Mouse (Mus musculus) adrenal gland, adult (tissue): ENCODE results near the gene Olfr798.

ENCODE experiments used
- DNase-seq, 2 experiments: peaks; one replicate each; pipeline ENCODE4 v3.0.0; 2022 to 2023; ENCODE audit warnings: low spot score in 1 of 2; ENCODE audit not compliant: inconsistent age in 2 of 2

The Olfr798 gene

DNA sequence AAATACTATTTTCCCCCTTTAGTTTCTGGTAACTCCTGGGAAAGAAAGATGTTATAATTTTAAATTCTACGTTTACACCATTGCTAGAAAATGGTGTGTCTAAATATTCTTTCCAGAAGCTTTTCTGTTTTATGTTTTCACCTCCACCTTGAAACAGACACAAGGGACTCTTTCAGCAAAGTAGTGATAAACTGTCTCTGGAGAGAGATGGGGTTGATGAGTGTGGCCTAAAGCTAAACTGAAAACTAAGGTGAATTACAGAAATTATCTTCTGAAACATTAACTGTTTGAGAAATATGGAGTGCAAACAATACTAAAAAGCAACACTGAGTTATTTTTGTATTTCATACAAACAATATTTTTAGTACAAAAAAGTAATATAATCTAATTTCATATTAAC, at the start of gene Olfr798:
Gene Olfr798, minus strand, starts transcription at position 101 of the 400 bp plus-strand sequence.
- no peak for DNase-seq

DNA sequence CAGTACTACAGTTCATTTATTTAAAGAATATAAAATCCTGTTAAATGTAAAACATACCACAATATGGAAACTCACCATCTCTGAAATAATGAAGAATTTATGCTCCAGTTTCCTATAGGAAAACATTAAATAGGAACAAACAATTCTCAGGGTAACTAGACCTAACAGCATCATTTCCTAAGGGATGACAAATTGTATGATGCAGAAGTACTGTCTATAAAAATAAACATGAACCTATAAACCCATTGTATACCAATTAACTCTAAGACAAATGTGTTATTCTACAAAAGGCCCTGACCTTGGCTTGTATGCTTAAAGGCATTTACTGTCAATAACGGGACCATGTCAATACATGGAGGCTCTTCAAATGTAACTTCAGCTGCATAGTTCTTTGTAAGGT, 46.0 kb upstream of the Olfr798 start, which contains the start of gene Olfr801:
Gene Olfr801, minus strand, starts transcription at position 101 of the 400 bp plus-strand sequence.
- no peak for DNase-seq

DNA sequence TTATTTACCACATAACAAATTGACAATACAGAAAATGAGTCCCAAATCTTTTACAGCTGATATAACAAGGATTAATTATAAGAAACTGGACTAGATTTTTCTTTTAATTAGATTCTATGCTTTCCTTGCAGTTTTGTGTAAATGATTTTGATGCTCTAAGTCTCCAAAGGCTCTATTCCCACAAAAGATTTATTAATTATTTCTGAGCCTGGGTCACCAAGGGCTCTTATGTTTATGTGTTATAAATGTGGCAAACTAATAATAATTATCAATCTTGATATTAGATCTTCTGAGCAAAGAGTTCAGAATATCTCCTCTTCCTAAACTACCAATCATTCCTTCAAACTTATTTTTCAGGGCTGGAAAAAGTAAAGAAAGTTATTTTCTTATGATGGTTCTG, 29.7 kb upstream of the Olfr798 start, which contains the start of gene Olfr800:
Gene Olfr800, plus strand, starts transcription at position 301 of the 400 bp plus-strand sequence.
- DNase-seq: no peak

DNA sequence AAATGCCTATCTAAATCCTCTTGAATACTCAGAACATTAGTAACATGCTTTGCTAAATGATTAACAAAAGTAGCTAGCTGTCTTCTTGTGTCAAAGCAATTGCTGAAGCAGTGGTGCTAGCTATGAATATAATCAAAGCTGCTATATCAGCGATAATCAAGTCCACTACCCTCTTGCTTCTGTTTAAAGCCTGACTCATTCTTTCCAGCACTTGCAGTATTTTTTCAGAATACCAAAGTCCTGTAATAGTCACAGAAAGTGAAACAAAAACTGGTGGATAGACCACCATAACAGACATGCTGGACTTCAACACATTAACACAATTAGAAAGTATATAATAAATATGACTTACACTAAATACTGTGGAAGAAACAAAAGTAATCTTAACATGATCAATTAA, 24.0 kb upstream of the Olfr798 start:
- DNase-seq: no peak

DNA sequence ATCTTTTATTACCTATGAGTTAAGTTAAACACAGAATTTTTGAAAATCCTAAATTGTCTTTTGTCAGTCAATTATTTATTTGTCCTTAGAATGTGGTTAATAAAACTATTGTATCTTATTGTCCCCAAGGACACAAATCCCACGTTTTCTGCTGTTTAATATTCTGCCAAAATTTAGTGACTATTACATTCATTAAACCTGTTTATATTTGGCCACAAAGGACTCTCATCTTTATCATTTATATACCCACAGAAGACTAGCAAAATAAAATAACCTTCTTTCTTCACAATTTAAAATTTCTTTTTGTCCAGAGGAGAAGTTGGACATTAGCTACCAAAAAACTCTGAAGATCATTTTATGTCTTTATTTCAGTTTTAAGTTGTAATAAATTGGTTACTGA, 9.4 kb upstream of the Olfr798 start, which contains the start of gene Olfr799:
Gene Olfr799, plus strand, starts transcription at position 301 of the 400 bp plus-strand sequence.
- DNase-seq: no peak

DNA sequence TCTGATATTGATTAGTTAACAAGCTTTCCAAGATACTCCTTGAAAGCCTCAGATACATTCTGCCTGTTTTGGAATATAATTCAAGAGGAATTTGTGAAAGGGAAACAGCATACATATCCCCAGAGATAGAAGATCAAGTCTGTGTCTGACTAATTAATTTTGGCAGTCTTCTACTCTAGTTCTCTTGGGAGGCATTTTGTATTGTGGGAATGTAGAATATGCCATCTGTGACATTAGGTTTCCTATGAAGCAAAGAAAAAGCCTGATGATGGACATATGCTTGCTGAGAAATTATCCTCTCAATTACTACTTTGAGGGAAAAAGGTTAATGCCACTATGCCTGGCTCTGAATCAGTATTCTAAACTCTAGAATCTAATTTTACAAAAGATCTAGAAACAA, 4.5 kb downstream of the Olfr798 start:
- DNase-seq: no peak

DNA sequence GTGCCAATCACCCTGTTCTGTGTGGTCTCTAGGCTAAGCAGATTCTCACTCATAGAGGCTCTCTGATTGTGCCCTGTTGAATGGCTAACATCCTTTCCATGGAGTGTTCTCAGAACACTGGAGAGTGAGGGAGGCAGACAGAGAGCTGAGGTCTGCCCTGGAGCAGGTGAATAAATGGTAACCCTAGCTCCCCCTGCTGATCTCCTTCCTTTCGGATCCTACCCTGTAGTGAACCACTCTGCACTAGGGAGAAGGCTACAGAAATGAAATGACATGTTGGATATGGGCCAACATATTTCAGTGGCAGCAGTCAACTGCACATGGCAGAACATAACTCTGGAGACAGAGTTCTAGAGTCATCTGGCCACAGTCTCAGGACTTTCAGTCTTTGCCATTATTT, 6.0 kb downstream of the Olfr798 start:
- no peak for DNase-seq

DNA sequence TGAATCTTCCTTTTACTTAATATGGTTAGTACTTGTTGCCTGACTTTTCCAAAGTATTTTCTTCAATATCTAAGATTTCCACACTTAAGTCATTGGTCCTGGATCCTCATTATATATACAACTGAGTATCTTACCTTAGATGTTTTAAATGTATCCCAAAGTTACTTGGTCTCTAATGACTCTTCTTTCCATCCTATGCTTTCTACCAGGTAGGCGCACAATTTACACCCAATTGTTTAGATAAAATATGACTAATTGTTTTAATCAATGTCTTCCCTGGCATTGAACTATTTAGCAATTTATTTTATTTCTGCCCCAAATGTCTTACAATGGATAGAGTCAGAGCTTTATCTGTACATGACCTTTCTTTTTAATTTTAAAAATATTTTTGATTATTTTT, 15.3 kb downstream of the Olfr798 start, which contains the start of gene Olfr796:
Gene Olfr796, minus strand, starts transcription at position 101 of the 400 bp plus-strand sequence.
- no peak for DNase-seq

DNA sequence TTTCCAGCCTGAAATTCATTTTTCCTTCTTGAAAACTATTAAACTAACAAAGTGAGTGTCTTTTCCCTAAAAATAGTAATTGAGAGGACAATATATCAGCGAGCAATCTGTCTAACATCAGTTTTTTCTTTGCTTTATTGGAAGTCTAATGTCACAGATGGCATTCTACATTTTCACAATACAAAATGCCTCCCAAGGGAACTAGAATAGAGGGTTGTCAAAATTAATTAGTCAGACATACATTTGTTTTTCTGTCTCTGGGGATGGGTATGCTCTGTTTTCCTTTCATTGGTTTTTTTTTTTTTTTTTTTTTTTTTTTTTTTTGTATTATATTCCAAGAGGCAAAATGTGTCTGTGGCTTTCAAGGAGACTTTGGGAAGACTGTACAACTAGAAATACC, 50.7 kb downstream of the Olfr798 start:
- no peak for DNase-seq
